Mouse (Mus musculus) retina, embryonic 14.5 days (tissue): ENCODE results near the gene Ssr1.
A peak's percentile ranks its signal among the peaks of the same experiment; 100 is the strongest.

ENCODE experiments used
- DNase-seq: peaks from one replicate; pipeline ENCODE4 v3.0.0-alpha.2; 2015; ENCODE audit warnings: low spot score

Ssr1 gene

GRCm38 (mm10) chr13:37980346-37980745 lies 13.7 kb downstream of the Ssr1 start:
- no peak for DNase-seq

GRCm38 (mm10) chr13:37979506-37979905 lies 14.5 kb downstream of the Ssr1 start:
- DNase-seq = no peak

- DNase-seq = no peak
Observed at GRCm38 (mm10) chr13:37974731-37975130, 19.3 kb downstream of the Ssr1 start.

- DNase-seq = no peak
Observed at GRCm38 (mm10) chr13:37974036-37974435, 20.0 kb downstream of the Ssr1 start.

- no peak for DNase-seq
Observed at GRCm38 (mm10) chr13:37970887-37971530, 23.0 kb downstream of the Ssr1 start.

- no peak for DNase-seq
Observed at GRCm38 (mm10) chr13:37969988-37970387, 24.0 kb downstream of the Ssr1 start.

- DNase-seq = peak; percentile 89
Observed at GRCm38 (mm10) chr13:37969337-37969736, 24.7 kb downstream of the Ssr1 start.

GRCm38 (mm10) chr13:37967565-37967964 lies 26.5 kb downstream of the Ssr1 start:
- DNase-seq = no peak

- peak; percentile 69 for DNase-seq
Observed at GRCm38 (mm10) chr13:37967052-37967437, 27.0 kb downstream of the Ssr1 start.

- no peak for DNase-seq
Observed at GRCm38 (mm10) chr13:37966256-37967051, 27.6 kb downstream of the Ssr1 start.

GRCm38 (mm10) chr13:37965126-37965914 lies 28.7 kb downstream of the Ssr1 start:
- peak; percentile 53 for DNase-seq

- no peak for DNase-seq
Observed at GRCm38 (mm10) chr13:37964128-37965087, 29.6 kb downstream of the Ssr1 start.

GRCm38 (mm10) chr13:37963354-37964007 lies 30.5 kb downstream of the Ssr1 start:
- DNase-seq = peak; percentile 93

GRCm38 (mm10) chr13:37962541-37962940 lies 31.5 kb downstream of the Ssr1 start:
- DNase-seq = no peak

GRCm38 (mm10) chr13:37959936-37960335 lies 34.1 kb downstream of the Ssr1 start:
- no peak for DNase-seq

GRCm38 (mm10) chr13:37959239-37959907 lies 34.6 kb downstream of the Ssr1 start:
- DNase-seq = no peak

GRCm38 (mm10) chr13:37958498-37959238 lies 35.3 kb downstream of the Ssr1 start:
- DNase-seq = no peak

GRCm38 (mm10) chr13:37954318-37954717 lies 39.7 kb downstream of the Ssr1 start:
- no peak for DNase-seq

- DNase-seq = no peak
Observed at GRCm38 (mm10) chr13:37952981-37953380, 41.0 kb downstream of the Ssr1 start.

GRCm38 (mm10) chr13:37946734-37947133 lies 47.3 kb downstream of the Ssr1 start:
- DNase-seq = peak; percentile 93
